Mouse (Mus musculus) adrenal gland, adult 8-10 months (tissue): ENCODE data around the gene Taar3. TPM values are rescaled to one million over a fixed set of nuclear protein-coding genes. Genes with fewer than 3 reads are reported as not detected.

Experiments
- DNase-seq: peaks from one replicate; pipeline ENCODE4 v3.0.0; 2022
- total RNA-seq, 4 experiments: library from RNA; stranded (reverse); gene quantifications; 2 replicates each; pipeline ENCODE4 v1.2.4; 2022

The Taar3 gene
- not detected for total RNA-seq

- no peak for DNase-seq
These were observed at the start of gene Taar3 for GRCm38 (mm10) chr10:23949508-23950005. Gene Taar3 (plus strand): TSS chr10:23949558.

- DNase-seq, result no peak
These were observed 48.2 kb upstream of the Taar3 start for GRCm38 (mm10) chr10:23901119-23901518.

- no peak for DNase-seq
These were observed 43.7 kb upstream of the Taar3 start for GRCm38 (mm10) chr10:23905661-23906060.

- DNase-seq, result no peak
These were observed 29.3 kb upstream of the Taar3 start, which contains the start of gene Taar1 for GRCm38 (mm10) chr10:23920056-23920455. Gene Taar1 (plus strand): TSS chr10:23920356.

- no peak for DNase-seq
These were observed 26.9 kb upstream of the Taar3 start for GRCm38 (mm10) chr10:23922468-23922867.

- DNase-seq, result no peak
These were observed 25.4 kb upstream of the Taar3 start for GRCm38 (mm10) chr10:23923941-23924340.

GRCm38 (mm10) chr10:23937613-23938012 lies 11.7 kb upstream of the Taar3 start:
- no peak for DNase-seq

- no peak for DNase-seq
These were observed 11.0 kb upstream of the Taar3 start, which contains the start of gene Taar2 for GRCm38 (mm10) chr10:23938312-23938711. Gene Taar2 (plus strand): TSS chr10:23938572.

- DNase-seq, result no peak
These were observed 6.9 kb upstream of the Taar3 start for GRCm38 (mm10) chr10:23942465-23942864.

GRCm38 (mm10) chr10:23948026-23948425 lies 1.3 kb upstream of the Taar3 start:
- DNase-seq, result no peak

- DNase-seq, result no peak
These were observed 2.4 kb downstream of the Taar3 start for GRCm38 (mm10) chr10:23951714-23952113.

- no peak for DNase-seq
These were observed 9.7 kb downstream of the Taar3 start for GRCm38 (mm10) chr10:23959071-23959470.

GRCm38 (mm10) chr10:23960444-23960915 lies 11.1 kb downstream of the Taar3 start, which contains the start of gene Taar4:
Gene Taar4 (plus strand): TSS chr10:23960494.
- DNase-seq, result no peak

GRCm38 (mm10) chr10:23963444-23963843 lies 14.1 kb downstream of the Taar3 start:
- DNase-seq, result no peak

- DNase-seq, result no peak
These were observed 15.7 kb downstream of the Taar3 start for GRCm38 (mm10) chr10:23964921-23965610.

GRCm38 (mm10) chr10:23970656-23971165 lies 21.4 kb downstream of the Taar3 start, which contains the start of gene Taar5:
Gene Taar5 (plus strand): TSS chr10:23970706.
- DNase-seq, result no peak

GRCm38 (mm10) chr10:23971256-23971655 lies 21.9 kb downstream of the Taar3 start:
- DNase-seq, result no peak

GRCm38 (mm10) chr10:23977958-23978357 lies 28.6 kb downstream of the Taar3 start:
- DNase-seq, result no peak

GRCm38 (mm10) chr10:23978901-23979705 lies 29.7 kb downstream of the Taar3 start:
- DNase-seq, result peak; percentile 69

- DNase-seq, result no peak
These were observed 36.2 kb downstream of the Taar3 start, which contains the start of gene Taar6 for GRCm38 (mm10) chr10:23985546-23985945. Gene Taar6 (minus strand): TSS chr10:23985646.

GRCm38 (mm10) chr10:23986419-23986818 lies 37.1 kb downstream of the Taar3 start:
- no peak for DNase-seq

GRCm38 (mm10) chr10:23993381-23993780 lies 44.0 kb downstream of the Taar3 start, which contains the start of gene Taar7a:
Gene Taar7a (minus strand): TSS chr10:23993481.
- no peak for DNase-seq

GRCm38 (mm10) chr10:23999639-24000038 lies 50.3 kb downstream of the Taar3 start, which contains the start of gene Taar7b:
Gene Taar7b (plus strand): TSS chr10:23999939.
- DNase-seq, result no peak
